Mouse (Mus musculus): ENCODE data around the gene Cd101.

Gene Cd101

DNA sequence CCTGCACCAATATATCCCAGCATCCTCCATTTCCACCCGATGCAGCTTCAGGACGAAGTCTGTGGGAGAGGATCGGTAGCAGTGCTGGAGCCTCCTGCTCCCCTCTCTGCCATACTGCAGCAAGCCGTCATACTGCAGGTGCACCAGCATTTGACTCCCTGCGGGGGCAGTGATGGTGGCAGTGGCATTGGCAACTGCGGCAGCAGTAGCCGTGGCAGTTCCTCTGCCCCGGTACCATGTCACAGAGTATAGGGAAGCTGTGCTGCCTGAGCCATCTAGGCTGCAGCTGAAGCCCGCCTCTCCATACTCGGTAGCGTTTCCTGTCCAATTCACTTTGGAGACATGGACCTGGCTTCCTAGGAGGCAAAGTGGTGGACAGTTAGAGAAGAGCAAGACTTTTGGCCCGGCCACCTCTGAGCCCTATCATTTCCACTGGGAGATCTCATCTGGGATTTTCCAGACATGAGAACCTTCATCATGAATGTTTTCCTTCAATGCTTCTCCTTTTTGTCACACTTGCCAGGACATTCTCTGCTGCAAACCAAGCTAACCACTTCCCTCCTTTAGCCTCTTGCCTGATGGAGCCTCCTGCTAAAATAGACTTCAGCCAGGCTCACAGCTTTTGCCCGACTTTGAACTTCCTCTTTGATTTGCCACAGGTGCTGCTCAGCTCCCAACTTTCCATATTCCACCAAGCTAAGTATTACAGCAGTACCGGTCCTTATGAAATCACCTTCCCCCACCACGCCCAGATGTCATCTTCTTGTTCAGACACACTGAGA is 25.6 kb downstream of the Cd101 start:
- no peak for DNase-seq (ENCODE audit: low spot score in 2 of 2)

DNA sequence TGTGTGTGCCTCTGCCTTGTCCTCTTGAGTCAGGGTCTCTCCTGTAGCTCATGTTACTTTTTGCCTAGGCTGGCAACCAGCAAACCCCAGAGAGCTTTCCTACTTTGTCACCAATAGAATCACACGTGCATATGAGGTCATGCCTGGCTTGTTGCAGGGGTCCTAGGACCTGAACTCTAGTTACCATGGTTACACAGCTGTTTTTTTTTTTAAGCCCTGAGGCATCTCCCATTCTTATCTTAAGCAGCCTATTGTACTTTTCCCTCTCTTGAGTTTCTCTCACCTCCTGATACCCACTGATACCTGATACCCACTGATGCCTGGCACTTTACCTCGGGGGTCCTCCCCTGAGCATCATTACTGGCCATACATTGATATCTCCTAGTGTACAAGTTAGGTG is 29.6 kb downstream of the Cd101 start:
- no peak for DNase-seq (ENCODE audit: low spot score in 2 of 2)

DNA sequence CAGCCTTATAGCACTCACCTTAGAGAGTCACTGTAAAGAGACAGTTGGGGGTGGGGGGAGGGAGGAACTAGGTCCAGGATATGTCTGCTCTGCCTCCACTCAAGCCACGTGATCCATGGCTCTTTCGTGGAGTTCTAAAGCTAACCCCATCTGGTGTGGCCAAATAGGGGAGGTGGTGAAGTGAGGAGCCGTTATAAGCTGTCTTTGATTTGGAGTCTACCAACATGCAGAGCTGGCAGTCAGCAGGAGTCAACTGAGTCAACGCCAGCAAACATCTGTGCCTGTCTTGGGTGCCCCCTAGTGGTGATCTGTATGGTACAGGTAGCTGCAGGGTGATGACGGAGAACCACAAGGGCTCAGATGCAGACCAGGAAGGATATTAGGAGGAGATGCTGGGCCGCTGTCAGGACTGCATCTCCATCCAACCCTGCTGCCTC is 30.4 kb downstream of the Cd101 start:
- peak; percentile 81 to 96 for DNase-seq (ENCODE audit: low spot score in 2 of 2)

DNA sequence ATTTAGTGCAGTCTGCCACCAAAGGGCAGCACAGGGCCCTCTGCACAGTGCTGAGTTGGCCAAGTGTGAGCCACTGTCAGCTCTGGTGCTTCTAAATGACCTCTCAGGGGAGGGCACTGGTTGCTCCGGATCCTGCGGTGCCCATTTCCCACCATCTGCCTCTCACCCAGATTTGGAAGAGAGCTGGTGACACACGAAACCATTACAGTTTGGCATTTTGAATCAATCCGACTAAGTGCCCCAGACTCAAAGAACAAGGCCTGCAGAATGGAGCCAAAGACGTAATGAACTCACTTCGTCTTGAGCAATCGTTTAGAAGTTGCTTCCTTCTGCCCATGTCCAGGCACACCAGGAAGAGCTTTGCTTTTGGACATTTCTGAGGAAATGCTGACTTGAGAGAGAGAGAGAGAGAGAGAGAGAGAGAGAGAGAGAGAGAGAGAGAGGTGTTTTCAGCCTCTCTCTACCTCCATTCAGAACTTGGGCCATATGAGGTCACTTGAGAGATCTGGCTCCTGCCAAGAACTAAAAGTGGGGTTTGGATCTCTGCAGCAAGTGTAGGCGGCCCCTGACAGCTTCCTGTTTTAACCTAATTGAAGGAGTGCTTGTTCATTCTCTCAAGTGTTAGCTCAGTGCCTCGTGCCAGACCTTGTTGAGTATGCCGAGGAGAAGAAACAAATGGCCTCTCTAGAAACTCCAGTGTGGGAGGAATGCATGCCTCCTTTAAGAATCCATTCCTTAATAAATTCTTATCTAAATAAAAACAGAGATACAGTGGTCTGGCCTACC is 31.4 kb downstream of the Cd101 start:
- no peak for DNase-seq (ENCODE audit: low spot score in 2 of 2)

DNA sequence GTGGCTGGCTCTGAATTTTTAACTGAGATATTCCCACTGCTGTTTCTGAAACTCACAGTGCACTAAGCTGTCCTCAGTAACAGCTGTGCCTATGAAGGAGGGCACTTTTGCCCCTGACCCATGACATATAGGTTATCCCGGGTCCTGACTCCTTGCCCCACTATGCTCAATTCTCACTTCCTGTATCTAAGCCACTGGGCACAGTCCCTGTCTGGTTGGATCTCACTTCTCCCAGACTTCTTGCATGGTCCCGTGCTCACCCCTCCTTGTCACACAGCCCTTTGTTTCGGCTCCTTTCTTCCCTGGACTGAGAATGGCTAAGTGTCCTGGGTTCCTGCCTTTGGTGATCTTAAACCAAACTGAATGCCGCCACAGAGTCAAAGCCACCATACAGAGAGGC is 35.1 kb downstream of the Cd101 start:
- no peak for DNase-seq (ENCODE audit: low spot score in 2 of 2)

DNA sequence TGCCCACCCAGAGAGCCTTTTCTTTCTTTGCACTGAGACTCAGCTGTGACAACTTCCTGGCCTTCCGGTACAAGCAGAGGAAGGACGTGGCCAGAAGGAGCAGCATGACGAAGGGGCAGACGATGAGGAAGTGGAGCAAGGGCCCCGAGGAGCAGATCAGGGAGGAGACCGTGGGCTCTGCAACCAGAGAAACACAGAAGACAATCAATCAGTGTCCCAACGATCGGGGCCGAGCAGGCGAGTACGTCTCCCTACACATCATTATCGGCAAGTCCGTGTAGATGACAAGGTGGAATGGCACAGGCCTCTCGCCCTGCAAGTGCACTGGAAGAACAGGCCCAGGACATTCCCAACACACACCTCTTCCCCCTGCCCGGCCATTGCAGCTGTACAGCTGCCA is 35.6 kb downstream of the Cd101 start:
- peak; percentile 50 to 54 for DNase-seq (ENCODE audit: low spot score in 2 of 2)

DNA sequence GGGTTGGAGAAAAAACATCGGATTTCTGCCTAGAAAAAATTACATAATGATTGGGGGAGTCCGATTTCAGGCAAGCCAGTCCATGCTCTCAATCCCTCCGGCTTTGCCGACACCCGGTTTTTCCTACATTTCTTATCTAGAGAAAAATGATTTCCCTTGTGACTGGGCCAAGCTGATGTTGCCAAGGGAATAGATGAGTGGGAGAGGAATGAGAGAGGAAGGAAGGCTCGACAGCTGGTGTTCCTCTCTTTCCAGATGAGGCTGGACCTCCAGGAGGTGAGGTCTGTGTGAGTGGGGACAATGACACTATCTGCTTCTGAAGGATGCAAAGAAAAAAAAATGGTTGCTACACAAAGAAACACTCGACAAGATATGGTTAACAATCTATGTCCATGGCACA is 36.2 kb downstream of the Cd101 start:
- no peak for DNase-seq (ENCODE audit: low spot score in 2 of 2)

DNA sequence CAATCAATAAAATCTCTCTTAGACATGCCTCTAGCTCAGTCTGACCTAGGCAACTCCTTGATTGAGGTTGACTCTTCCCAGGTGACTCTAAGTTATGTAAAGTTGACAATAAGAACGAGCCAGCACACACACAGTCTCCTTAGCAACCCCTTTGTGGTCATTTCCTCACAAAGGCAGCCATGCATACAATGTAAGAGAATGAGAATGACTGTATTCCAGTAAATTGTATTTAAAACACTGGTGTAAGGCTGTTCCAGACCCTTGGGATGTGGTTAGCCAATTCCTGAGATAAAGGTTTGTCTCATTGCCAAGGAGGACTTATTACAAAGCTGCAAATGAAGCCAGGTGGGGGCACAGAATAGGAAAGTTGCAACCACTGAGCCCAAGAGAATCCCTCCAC is 39.1 kb downstream of the Cd101 start:
- no peak for DNase-seq (ENCODE audit: low spot score in 2 of 2)

DNA sequence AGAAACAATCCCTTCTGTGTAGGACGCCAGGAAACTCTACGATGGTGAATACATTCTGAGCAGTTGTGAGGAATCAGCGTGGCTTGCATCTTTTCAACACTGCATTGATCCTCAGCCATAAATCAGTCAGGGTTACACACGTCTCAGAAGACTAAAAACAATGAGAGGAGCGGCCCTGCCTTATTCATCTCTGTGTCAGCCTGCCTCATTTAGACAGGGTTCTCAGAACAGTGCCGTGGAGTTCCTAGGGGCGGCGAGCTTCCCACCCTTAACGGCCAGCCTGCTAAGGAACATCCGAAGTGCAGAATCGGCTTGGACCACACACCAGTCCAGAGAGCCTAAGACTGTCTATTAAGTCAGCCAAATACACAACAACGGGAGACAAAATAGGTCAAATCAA is 39.9 kb downstream of the Cd101 start:
- no peak for DNase-seq (ENCODE audit: low spot score in 2 of 2)

DNA sequence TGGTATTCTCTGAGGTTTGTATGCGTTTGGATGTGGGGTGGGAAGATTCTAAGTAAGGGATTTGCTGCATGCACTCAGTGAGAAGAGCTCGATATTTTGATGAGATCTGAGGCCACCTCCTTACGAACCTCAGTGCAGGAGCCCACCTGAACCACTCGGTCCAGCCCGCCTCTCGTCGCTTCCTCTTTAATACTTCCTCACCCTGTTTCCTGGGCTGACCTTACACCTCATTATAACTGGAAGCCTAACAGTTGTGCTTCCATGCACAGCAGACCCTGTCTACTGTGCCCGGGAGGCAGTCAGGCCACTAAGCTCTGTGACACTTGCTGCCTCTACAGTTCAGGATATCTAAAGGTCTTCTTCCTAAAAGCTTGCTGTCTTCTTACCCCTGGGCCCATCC is 50.1 kb downstream of the Cd101 start:
- DNase-seq (ENCODE audit: low spot score in 2 of 2), result no peak

DNA sequence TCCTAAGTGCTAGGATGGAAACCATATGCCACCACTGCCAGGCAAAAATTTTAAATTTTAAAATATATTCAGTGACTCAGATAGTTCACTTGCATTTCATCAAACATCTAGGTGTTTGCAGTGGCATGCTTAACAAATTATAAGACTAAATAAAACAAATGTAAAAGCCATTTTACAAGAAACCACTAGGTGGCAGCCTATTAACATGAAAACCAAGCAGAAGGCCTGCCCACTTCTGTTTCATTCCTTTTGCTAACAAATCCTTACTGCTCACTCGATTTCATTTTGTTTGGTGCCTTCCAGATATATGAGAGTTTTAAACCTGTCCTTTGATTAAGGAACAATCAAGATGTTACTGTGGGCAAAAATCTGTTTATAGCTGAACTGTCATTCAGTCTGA is 55.5 kb downstream of the Cd101 start:
- DNase-seq (ENCODE audit: low spot score in 2 of 2), result peak in 1 of 2 experiments; percentile 68

DNA sequence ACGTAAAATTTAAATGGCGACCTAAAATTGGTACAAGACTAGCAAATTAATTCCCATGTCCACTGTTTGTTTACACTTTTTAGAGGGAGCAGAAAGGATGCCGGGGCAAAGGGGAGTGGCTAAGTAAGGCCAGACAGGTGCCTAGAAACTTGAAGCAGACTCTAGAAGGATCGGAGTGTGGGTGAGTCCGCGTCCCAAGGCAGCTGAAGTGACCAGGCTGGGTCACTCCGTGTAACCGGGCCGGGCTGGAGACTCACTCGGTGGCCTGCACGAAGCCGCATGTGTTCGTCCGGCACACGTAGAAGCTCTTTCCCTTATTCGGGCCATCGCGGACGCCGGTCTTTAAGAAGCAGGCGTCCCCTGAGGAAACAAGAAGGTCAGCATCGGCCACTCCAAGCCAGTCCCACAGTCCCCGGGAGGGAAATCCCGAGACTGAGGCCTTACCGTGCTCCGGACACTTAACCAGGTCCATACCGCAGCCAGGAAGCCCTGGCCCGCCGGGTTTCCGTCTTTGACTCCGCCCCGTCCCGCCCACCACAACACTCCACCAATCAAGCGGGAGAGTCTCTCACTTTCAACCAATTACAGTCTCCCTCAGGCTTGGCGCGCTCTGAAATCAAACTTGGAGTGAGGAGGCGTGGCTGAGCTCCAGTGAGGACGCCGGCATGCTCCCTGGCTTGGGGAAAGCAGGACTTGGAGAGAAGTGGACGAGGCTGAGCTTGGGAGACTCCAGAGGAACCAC is 60.0 kb downstream of the Cd101 start, which contains the start of gene Ttf2:
TSS of gene Ttf2 (minus strand) at position 488 of the 742 bp plus-strand sequence.
- DNase-seq (ENCODE audit: low spot score in 2 of 2), result peak; percentile 84 to 92

DNA sequence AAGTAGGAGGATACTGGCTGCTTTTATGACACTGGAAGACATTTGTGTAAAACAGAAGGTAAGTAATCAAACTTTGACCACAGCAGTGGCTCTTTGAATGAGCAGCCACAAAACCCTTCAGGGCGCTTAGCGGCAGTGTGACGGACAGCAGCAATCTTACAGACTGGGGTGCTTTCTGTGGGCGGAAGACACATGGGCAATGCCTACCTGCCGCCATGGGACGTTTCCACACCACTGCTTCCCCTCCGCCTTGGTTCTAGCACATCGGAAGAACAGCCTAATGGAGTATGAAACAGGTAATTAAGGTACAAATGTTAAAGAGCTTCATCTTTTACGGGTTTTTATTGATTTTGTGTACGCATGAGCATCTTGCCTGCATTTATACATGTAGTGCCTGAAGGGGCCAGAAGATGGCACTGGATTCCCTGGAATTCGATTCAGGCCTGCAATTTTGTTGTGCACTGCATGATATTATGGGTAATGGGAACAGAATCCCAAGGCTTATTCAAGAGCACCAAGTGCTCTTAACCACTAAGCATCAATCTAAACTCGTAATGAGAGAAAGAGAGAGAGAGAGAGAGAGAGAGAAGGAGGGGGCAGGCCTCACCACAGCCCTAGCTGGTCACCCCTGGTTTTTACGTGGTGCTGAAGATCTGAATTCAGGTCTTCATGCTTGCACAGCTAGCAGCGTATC is 65.4 kb downstream of the Cd101 start:
- DNase-seq (ENCODE audit: low spot score in 2 of 2), result peak in 1 of 2 experiments; percentile 41

DNA sequence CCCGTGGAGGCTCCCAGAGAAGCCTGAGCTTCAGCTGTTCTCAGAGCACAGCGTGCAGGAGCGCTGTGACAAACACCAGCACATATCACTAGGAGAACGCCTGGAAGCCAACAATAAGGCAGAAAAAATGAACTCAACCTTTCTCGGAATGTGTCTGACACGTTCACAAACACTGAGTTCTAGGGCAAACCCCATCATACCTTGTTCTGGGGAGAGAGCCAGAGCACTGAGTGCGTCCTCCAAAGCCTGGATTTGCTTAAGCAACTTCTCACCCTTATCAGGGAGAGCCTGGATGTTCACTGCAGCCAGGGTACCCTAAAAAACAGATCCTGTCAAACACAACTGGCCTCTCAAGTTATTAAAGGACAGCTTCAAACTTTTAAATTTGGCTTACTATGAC is 67.9 kb downstream of the Cd101 start:
- DNase-seq (ENCODE audit: low spot score in 2 of 2), result no peak

DNA sequence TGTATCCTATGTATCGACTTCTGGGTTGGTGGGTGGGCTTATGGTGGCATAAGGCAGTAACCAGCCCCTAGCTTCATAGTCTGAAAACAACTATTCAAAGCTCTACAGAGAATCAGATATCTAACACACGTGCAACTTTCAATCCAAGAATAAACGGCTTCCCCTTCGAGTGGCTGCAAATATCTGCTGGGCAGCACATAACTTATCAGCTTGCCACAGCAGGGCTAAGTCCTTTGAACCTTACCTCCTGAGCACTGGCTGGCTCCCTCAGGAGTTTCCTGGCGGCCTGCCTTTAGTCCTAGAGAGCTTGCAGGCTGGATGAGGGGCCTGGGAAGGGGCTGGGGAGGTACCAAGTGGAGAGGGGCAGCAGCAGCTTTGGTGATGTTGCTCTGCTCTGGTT is 68.3 kb downstream of the Cd101 start:
- DNase-seq (ENCODE audit: low spot score in 2 of 2), result no peak

DNA sequence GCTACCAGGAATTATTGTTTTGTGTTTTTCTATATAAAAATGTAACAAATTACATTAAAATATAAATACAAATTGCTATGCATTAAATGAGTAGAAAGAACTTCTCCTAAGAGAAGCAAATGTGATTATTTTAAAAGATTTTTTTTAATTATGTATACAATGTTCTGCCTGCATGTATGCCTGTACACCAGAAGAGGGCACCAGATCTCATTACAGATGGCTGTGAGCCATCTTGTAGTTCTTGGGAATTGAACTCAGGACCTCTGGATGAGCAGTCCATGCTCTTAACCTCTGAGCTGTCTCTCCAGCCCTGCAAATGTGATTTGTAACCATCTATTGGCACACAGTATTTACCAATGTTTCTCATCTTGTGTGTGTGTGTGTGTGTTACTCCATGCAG is 74.7 kb downstream of the Cd101 start:
- no peak for DNase-seq (ENCODE audit: low spot score in 2 of 2)

DNA sequence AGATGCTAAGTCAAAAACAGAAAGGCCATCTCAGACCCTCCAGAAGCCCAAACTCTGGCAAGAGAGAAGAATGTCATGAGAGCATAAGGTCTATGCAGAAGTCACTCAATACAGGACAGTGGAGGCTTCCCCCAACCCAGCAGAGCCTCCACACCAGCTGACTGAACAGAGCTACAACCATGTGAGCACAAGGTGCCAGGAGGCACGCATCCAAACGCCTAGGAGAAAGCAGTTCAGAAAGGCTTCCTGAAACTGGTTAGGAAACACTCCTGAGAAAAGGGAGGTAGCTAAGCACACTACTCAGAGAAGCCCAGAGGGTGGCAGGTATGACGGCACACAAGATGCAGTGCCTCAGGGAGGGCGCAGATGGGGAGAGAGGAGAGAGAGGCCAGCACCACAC is 77.8 kb downstream of the Cd101 start:
- DNase-seq (ENCODE audit: low spot score in 2 of 2), result no peak

DNA sequence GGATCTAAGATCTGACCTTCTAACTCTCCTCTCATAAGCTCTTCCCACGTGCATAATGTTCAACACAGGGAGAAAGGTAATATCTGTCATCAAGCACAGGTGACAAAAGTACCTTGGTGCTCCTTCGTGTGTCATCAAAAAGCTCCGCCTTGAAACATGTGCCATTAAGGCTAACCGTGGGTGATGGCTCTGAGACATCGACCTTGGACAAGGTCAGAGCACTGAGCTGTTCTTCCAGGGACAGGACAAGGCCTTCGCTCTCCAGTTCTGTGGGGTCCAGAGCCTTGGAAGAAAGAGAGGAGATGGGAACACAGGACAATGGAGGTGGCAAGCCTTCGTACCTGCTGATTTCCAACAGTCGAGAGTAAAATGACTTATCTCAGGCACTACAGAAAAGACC is 82.1 kb downstream of the Cd101 start:
- DNase-seq (ENCODE audit: low spot score in 2 of 2), result no peak

All from thymus, postnatal 10 days (tissue).